Mouse (Mus musculus) bone marrow, adult 2 months (tissue): ENCODE data around the gene Acsl4. TPM values are rescaled to one million over a fixed set of nuclear protein-coding genes. Genes with fewer than 3 reads are reported as not detected.

Source experiments
- H3K27ac ChIP-seq: fragments of 200-500 bp; 2 replicates; pipeline ENCODE4 v1.5.1; 2012; ENCODE audit warnings: low read depth, mild to moderate bottlenecking, control low read depth, inconsistent platforms, low read length; ENCODE audit not compliant: control insufficient read depth, poor library complexity, insufficient read depth
- H3K4me1 ChIP-seq: fragments of 200-500 bp; 2 replicates; pipeline ENCODE4 v1.6.1; 2011; ENCODE audit warnings: low read length; ENCODE audit not compliant: control insufficient read depth, insufficient read depth
- H3K4me3 ChIP-seq: fragments of 200-500 bp; replicated peaks from 2 replicates; pipeline ENCODE3; 2011; ENCODE audit warnings: mild to moderate bottlenecking, low read depth, low read length, control low read depth; ENCODE audit not compliant: control insufficient read depth
- CTCF ChIP-seq: fragments of 200-500 bp; IDR thresholded peaks from 2 replicates; pipeline ENCODE4 v1.5.1; 2011; ENCODE audit warnings: low read length, control low read depth; ENCODE audit not compliant: control insufficient read depth, insufficient read depth
- POLR2A ChIP-seq: fragments of 200-500 bp; IDR thresholded peaks from 2 replicates; pipeline ENCODE4 v1.6.1; 2011; ENCODE audit warnings: low read depth, mild to moderate bottlenecking, control low read depth, low read length, borderline replicate concordance; ENCODE audit not compliant: control insufficient read depth
- WGBS: fragments of 180-500 bp; shearing (Covaris S2); methylation state at CpG from one replicate; pipeline ENCODE4 v1.1.7; 2018; 5-methylcytosine and 5-hydroxymethylcytosine counted together
- polyA plus RNA-seq: library from polyadenylated mRNA; stranded (reverse); fragments of >200 nt; gene quantifications from 2 replicates; pipeline ENCODE4 v1.2.4, GENCODE M21; 2011; ENCODE audit warnings: low replicate concordance; ENCODE audit not compliant: missing spikeins, insufficient read depth, insufficient read length

Gene Acsl4
- polyA plus RNA-seq, 1 experiment = 12.0 TPM

DNA sequence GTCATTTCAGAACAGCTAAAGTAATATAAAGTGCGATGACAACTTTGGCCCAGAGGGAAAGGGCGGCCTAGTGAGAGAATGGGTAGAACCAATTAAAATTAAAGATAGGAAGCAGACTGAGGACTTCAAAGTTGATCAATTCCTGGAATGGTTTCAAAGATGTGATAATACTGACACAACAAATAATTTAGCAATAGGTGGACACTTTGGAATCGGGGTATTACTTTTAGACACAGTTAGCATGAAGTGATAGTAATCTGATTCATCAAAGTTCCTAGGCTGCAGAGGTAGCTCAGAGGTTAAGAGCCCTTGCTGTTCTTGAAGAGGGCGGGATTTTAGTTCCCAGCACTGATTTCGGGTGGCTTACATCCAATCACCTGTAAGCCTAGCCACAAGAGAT lies 54.8 kb downstream of the Acsl4 start:
- no peak overlapping the region for H3K27ac ChIP-seq
- H3K4me3 ChIP-seq = no peak overlapping the region
- 86% methylated on average over 5 of the region's 5 CpGs for WGBS
- no peak for TF ChIP-seq CTCF
- no peak for TF ChIP-seq POLR2A
- H3K4me1 ChIP-seq = no peaks in the 10 kb centered on the region; the same call in 1 of the 2 replicates

DNA sequence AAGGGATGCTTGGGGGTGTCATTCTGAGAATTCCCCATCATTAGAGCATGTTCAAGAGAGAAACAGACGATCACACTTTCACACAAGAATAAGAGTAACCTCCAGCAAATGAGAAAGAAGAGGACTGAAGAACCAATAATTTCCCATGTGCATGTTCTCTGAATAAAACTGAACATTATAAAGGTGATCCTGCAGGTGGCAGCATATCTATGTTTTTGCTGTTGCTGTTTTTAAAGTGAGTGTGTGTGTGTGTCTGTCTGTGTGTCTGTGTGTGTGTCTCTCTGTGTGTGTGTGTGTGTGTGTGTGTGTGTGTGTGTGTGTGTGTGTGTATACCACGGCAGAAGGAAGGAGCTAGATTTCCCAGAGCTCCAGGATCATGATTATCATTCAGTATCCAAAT lies 64.6 kb downstream of the Acsl4 start:
- TF ChIP-seq CTCF (no peak), POLR2A (no peak)
- Histone ChIP-seq H3K4me3 (no peak overlapping the region), H3K27ac (no peak overlapping the region), H3K4me1 (no peaks in the 10 kb centered on the region; the same call in 1 of the 2 replicates)
- 52% methylated on average over 2 of the region's 2 CpGs for WGBS

DNA sequence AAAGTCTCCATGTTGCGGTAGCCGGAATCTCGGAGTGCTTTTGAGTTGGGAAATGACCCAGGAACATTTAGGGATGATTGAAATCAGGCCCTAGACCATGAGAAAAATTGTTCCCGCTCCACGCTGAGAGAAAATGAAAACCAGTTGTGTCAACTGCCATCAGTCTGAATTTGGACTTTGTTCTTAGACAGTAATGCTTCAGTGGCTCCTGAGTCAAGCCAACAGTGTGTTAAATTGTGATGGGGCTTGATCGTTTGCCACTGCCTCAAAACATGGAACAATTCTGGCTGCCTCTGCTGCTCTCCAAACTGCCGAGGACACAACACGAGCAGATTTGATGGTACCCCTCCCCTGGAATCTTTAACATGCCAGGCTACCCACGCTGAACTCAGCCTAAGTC lies 74.2 kb downstream of the Acsl4 start:
- H3K27ac ChIP-seq = no peak overlapping the region
- WGBS = 81% methylated on average over 9 of the region's 9 CpGs
- H3K4me3 ChIP-seq = no peak overlapping the region
- H3K4me1 ChIP-seq = no peaks in the 10 kb centered on the region; the same call in 1 of the 2 replicates
- no peak for TF ChIP-seq CTCF
- TF ChIP-seq POLR2A = no peak

DNA sequence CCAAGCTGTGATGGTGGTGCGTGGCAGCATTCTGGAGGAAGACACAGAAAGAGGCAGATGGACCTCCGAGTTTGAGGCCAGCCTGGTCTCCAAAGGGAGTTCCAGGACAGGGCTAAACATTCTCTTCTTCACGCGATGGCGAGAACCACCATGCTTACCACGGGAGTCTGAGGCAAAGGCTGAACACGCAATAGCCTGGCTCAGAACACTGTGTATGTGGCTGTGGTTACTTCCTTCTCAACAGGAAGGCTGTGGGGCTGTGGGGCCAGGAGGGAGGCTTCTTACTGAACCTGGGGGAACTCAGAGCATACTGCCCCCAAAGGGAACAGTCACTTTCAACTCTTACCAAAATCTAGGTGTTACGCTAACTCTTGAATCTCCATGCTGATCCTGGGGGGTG lies 75.1 kb downstream of the Acsl4 start:
- Histone ChIP-seq H3K27ac (no peak overlapping the region), H3K4me3 (no peak overlapping the region), H3K4me1 (no peaks in the 10 kb centered on the region; the same call in 1 of the 2 replicates)
- TF ChIP-seq POLR2A (no peak), CTCF (no peak)
- 42% methylated on average over 8 of the region's 8 CpGs for WGBS

DNA sequence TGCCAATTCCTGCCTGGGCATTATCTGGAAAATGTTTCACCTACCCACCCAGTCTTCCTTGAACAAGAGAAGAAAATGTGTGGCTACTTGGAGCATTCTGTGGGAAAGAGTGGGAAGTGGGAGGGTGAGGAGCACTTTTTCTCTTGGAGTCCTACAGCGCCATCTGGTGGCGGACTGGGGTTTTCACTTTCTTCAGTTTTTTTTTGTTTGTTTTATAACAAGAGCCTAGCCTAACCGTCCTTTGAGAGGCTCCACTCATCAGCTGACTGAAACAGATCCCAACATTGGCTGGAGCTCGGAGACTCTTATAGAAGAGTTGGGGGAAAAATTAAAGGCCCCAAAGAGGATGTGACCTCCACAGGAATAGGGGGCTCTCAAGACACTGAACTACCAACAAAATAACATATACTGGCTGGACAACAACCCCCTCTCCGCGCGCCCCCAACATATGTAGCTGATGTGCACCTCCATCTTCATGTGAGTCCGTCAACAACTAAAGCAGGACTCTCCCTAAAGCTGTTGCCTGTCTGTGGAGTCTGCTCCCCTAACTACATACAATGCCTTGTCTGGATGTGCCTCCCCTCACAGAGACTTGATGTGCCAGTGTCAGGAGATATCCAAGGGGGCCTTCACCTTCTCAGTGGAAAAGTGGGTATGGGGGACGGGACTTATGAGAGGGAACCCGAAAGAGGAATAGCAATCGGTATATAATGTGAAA lies 75.9 kb downstream of the Acsl4 start:
- no peak overlapping the region for H3K4me3 ChIP-seq
- no peaks in the 10 kb centered on the region; the same call in 1 of the 2 replicates for H3K4me1 ChIP-seq
- H3K27ac ChIP-seq = no peak overlapping the region
- TF ChIP-seq POLR2A (no peak), CTCF (peak; percentile 53; the same call in 1 of the 2 replicates)
- 46% methylated on average over 11 of the region's 11 CpGs for WGBS

DNA sequence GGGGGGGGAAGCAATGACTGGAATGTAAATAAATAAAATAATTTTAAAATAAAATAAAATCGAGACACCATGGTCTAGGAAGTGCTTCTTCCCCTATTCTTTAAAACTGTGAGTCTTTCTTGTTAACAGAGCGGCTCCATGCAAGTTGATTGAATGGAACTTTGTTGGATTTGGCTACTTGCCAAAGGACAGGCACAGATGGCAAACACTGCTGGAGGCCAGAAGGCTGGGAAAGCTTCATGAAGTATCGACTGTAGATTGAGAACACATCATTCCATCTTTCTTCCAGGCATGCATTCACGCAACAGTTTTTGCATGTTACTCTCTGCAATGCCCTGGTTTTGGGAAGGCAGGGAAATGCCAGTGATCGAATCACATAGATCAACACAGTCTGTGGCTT lies 79.9 kb downstream of the Acsl4 start:
- H3K4me1 ChIP-seq = no peaks in the 10 kb centered on the region; the same call in 1 of the 2 replicates
- H3K4me3 ChIP-seq = no peak overlapping the region
- WGBS = 73% methylated on average over 5 of the region's 5 CpGs
- no peak overlapping the region for H3K27ac ChIP-seq
- TF ChIP-seq CTCF (no peak), POLR2A (no peak)

DNA sequence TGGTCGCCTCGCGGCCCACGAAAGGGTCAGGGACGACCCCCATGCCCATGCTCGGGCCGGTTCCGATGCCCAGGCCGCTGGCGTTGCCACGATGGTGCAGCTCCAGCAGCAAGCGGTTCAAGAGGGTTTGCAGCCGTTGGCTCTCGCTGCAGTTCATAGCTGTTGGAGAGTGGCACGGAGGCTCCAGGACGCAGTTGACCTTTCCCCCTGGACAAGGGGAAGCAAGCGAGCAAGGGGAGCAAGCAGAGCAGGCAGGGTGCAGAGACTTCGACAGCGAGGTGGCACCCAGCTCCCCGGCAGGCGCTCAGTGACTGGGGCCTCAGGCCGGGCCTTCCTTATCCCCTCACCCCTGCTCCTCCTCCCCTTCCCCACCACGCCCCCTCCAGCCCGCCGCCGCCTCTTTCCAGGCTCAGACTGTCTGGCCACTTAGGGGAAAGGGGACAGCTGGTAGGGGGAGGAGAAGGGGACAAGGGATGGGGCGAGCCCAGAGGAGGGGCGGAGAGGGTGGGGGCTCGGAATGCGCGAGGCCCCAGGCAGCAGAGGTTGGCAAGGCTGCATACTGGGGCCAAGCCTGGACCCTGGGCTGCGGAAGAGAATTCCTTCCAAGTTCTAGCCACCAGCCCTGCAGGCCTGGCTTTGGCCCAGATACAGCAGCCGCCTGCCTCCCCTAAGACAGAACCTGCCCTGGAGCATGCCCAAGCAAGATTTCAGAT lies 84.3 kb downstream of the Acsl4 start, which contains the start of gene Kcne1l:
Gene Kcne1l, minus strand, starts transcription at position 426 of the 713 bp plus-strand sequence.
- no peaks in the 10 kb centered on the region for H3K4me1 ChIP-seq
- H3K4me3 ChIP-seq = no peak within 1 kb of the TSS
- 42% methylated on average over 31 of the region's 33 CpGs for WGBS
- no peak within 1 kb of the TSS for H3K27ac ChIP-seq
- TF ChIP-seq POLR2A (no peak), CTCF (no peak)
